Comparison of ENCODE assay signal across 11 mouse cellular contexts in genomic region chr12:8876865-8877264, GRCm38 (mm10). TPM values are rescaled to one million over a fixed set of nuclear protein-coding genes. Genes with fewer than 3 reads are reported as not detected.
DNase-seq lines count a peak whose midpoint lies in the region; ATAC-seq and TF ChIP-seq lines count a peak whose summit lies in the region.
"Had no signal": no experiment of that assay in that cellular context is flagged by ENCODE, and none has a peak within 500 bp of the region (broad histone marks: within the 10 kb centered on the region; RNA-seq: fewer than 3 reads in every experiment).

No protein-coding gene starts in this region.

- peak; percentile 51 to 82 for DNase-seq in adrenal gland, adult (ENCODE audit: inconsistent age in 2 of 2, low spot score in 1 of 2)
- no peak for DNase-seq in adrenal gland, postnatal 4 days (ENCODE audit: low spot score in 2 of 2)
- peak; percentile 41 for DNase-seq in adipocyte (ENCODE audit: low spot score)
- peak; percentile 79 for DNase-seq in liver, postnatal 0 days
- DNase-seq in B cell, adult 2 months: no peak
- DNase-seq in thymus, postnatal 10 days (ENCODE audit: low spot score in 2 of 2): no peak
- DNase-seq in forebrain, embryonic 14.5 days (ENCODE audit: low spot score): no peak
- DNase-seq: right cerebral cortex, postnatal 4 days had no signal

- no peak for TF ChIP-seq EP300 in liver, postnatal 0 days (IDR thresholded peaks at IDR 0.05; ENCODE audit: low read depth)

- no peaks in the 10 kb centered on the region for H3K27me3 ChIP-seq in kidney, embryonic 15.5 days
- no peaks in the 10 kb centered on the region for H3K27me3 ChIP-seq in liver, postnatal 0 days (ENCODE audit: insufficient read depth, low read length)
- H3K27me3 ChIP-seq in forebrain, embryonic 14.5 days (replicated peaks; ENCODE audit: control insufficient read depth, insufficient read depth, low read length): no peaks in the 10 kb centered on the region
- H3K27me3 ChIP-seq: neural tube, embryonic 13.5 days had no signal

- 0 out of 2 replicates have a peak, but pooled peaks have one; percentile 22 for ATAC-seq in kidney, embryonic 15.5 days (replicated peaks; ENCODE audit: low FRiP score)
- ATAC-seq in liver, postnatal 0 days: peak; percentile 79
- no peak for ATAC-seq in forebrain, embryonic 14.5 days

- H3K9me3 ChIP-seq in kidney, embryonic 15.5 days (replicated peaks): no peaks in the 10 kb centered on the region
- H3K9me3 ChIP-seq in liver, postnatal 0 days (ENCODE audit: low read length): no peaks in the 10 kb centered on the region
- H3K9me3 ChIP-seq in forebrain, embryonic 14.5 days (replicated peaks; ENCODE audit: control insufficient read depth, low read length): no peaks in the 10 kb centered on the region
- H3K9me3 ChIP-seq: G1E; neural tube, embryonic 13.5 days had no signal

- no peak overlapping the region for H3K4me3 ChIP-seq in kidney, embryonic 15.5 days (replicated peaks)
- H3K4me3 ChIP-seq in liver, postnatal 0 days (ENCODE audit: low read depth, low read length): no peak overlapping the region
- H3K4me3 ChIP-seq in forebrain, embryonic 14.5 days (ENCODE audit: low read depth, low read length): no peak overlapping the region
- H3K4me3 ChIP-seq: neural tube, embryonic 13.5 days had no signal

- H3K36me3 ChIP-seq in kidney, embryonic 15.5 days: no peaks in the 10 kb centered on the region
- H3K36me3 ChIP-seq in liver, postnatal 0 days (replicated peaks; ENCODE audit: insufficient read depth, low read length): no peaks in the 10 kb centered on the region
- no peaks in the 10 kb centered on the region for H3K36me3 ChIP-seq in forebrain, embryonic 14.5 days (ENCODE audit: control insufficient read depth, insufficient read depth, low read length)
- H3K36me3 ChIP-seq: G1E; neural tube, embryonic 13.5 days had no signal

- no peak overlapping the region for H3K4me2 ChIP-seq in kidney, embryonic 15.5 days
- H3K4me2 ChIP-seq in liver, postnatal 0 days (ENCODE audit: low read depth, low read length): no peak overlapping the region
- no peak overlapping the region for H3K4me2 ChIP-seq in forebrain, embryonic 14.5 days (ENCODE audit: low read length)
- H3K4me2 ChIP-seq: neural tube, embryonic 13.5 days had no signal

- no peak overlapping the region for H3K9ac ChIP-seq in kidney, embryonic 15.5 days
- H3K9ac ChIP-seq in liver, postnatal 0 days (replicated peaks): no peak overlapping the region
- no peak overlapping the region for H3K9ac ChIP-seq in forebrain, embryonic 14.5 days (ENCODE audit: low read length)
- H3K9ac ChIP-seq: neural tube, embryonic 13.5 days had no signal

- H3K4me1 ChIP-seq in kidney, embryonic 15.5 days: peaks cover 10% of the 10 kb centered on the region
- H3K4me1 ChIP-seq in liver, postnatal 0 days (ENCODE audit: insufficient read depth): peaks cover 13% of the 10 kb centered on the region
- no peaks in the 10 kb centered on the region for H3K4me1 ChIP-seq in forebrain, embryonic 14.5 days (ENCODE audit: control insufficient read depth, insufficient read depth, low read length)
- H3K4me1 ChIP-seq: neural tube, embryonic 13.5 days had no signal

- WGBS in kidney, embryonic 15.5 days: 67% methylated on average over 5 of the region's 5 CpGs
- WGBS in liver, postnatal 0 days (ENCODE audit: insufficient replicate concordance): 57% methylated on average over 5 of the region's 5 CpGs
- WGBS in forebrain, embryonic 14.5 days: 85% methylated on average over 5 of the region's 5 CpGs

- TF ChIP-seq CTCF in liver, postnatal 0 days (IDR thresholded peaks at IDR 0.05; ENCODE audit: low read depth): no peak

- no peak overlapping the region for H3K27ac ChIP-seq in kidney, embryonic 15.5 days
- H3K27ac ChIP-seq in liver, postnatal 0 days (ENCODE audit: low read depth): peak overlapping the region; percentile 41; the same call in 1 of the 2 replicates
- no peak overlapping the region for H3K27ac ChIP-seq in forebrain, embryonic 14.5 days (ENCODE audit: low read depth, low read length)
- H3K27ac ChIP-seq: neural tube, embryonic 13.5 days had no signal

RNA-seq across cellular contexts. Expression of gene Laptm4a, which starts 44.6 kb away (rescaled TPM):
- 100 to 1,000 TPM; 462 to 510 TPM for total RNA-seq in adrenal gland, postnatal 4 days (2021)
- polyA plus RNA-seq in kidney, embryonic 15.5 days (2015; fragmentation: Nextera tagmentation; extraction: Ambion mirVana): 338 and 401 TPM in 2 replicates
- polyA plus RNA-seq in liver, postnatal 0 days (2015; fragmentation: Nextera tagmentation; extraction: Ambion mirVana): 125 and 128 TPM in 2 replicates
- 192 and 199 TPM in 2 replicates for polyA plus RNA-seq in forebrain, embryonic 14.5 days (2014; fragmentation: Nextera tagmentation; extraction: Ambion mirVana)

Comparison
In these comparisons a context has a peak if more than half of its experiments do, and no peak if none do; other contexts are left out.
1. DNase-seq: peak in adrenal gland, adult (2 of 2), adipocyte (single experiment) and liver, postnatal 0 days (single experiment); none in adrenal gland, postnatal 4 days (0 of 2), B cell, adult 2 months (0 of 2), thymus, postnatal 10 days (0 of 2) and forebrain, embryonic 14.5 days (single experiment).